Mouse (Mus musculus) midbrain, embryonic 12.5 days (tissue): ENCODE measurements around the gene Gsta2. TPM values are rescaled to one million over a fixed set of nuclear protein-coding genes. Genes with fewer than 3 reads are reported as not detected.
"Not testable (repeated sequence)": the region's sequence is repeated elsewhere in the genome, so short reads cannot be mapped to it uniquely, and the experiment has no call there.

Experiments used
- ATAC-seq: fragments of 200-750 bp; cut with Nextera tagmentation; 2 replicates; pipeline ENCODE4 v1.8.0; 2017; ENCODE audit warnings: low read depth, moderate TSS enrichment, moderate library complexity; ENCODE audit not compliant: low FRiP score
- H3K27ac ChIP-seq: fragments of 300-500 bp; sonication (generic); replicated peaks from 2 replicates; pipeline ENCODE4 v1.5.1; 2016; ENCODE audit warnings: mild to moderate bottlenecking
- H3K27me3 ChIP-seq: fragments of 300-500 bp; sonication (generic); 2 replicates; pipeline ENCODE4 v1.6.1; 2016; ENCODE audit warnings: mild to moderate bottlenecking
- H3K36me3 ChIP-seq: fragments of 300-500 bp; sonication (generic); 2 replicates; pipeline ENCODE4 v1.6.1; 2016
- H3K4me1 ChIP-seq: fragments of 300-500 bp; sonication (generic); 2 replicates; pipeline ENCODE4 v1.6.1; 2016
- H3K4me2 ChIP-seq: fragments of 300-500 bp; sonication (generic); replicated peaks from 2 replicates; pipeline ENCODE4 v1.6.1; 2016; ENCODE audit warnings: mild to moderate bottlenecking, moderate library complexity
- H3K4me3 ChIP-seq: fragments of 300-500 bp; sonication (generic); 2 replicates; pipeline ENCODE4 v1.5.1; 2016; ENCODE audit warnings: mild to moderate bottlenecking
- H3K9ac ChIP-seq: fragments of 300-500 bp; sonication (generic); replicated peaks from 2 replicates; pipeline ENCODE4 v1.6.1; 2016; ENCODE audit warnings: mild to moderate bottlenecking, moderate library complexity
- H3K9me3 ChIP-seq: fragments of 300-500 bp; sonication (generic); 2 replicates; pipeline ENCODE4 v1.6.1; 2016; ENCODE audit warnings: mild to moderate bottlenecking
- WGBS: fragments of 180-500 bp; shearing (Covaris S2); methylation state at CpG from one replicate; pipeline ENCODE4 v1.1.7; 2016; 5-methylcytosine and 5-hydroxymethylcytosine counted together
- polyA plus RNA-seq: library from polyadenylated mRNA; unstranded; fragments of >200 nt; fragmentation: Nextera tagmentation; extraction: Ambion mirVana; gene quantifications from 2 replicates; pipeline ENCODE4 v1.2.1, GENCODE M21; 2016

Gsta2 gene
- polyA plus RNA-seq, 1 experiment from 2014 or later: not detected

- not testable (repeated sequence) for ATAC-seq, H3K4me3 ChIP-seq, H3K4me2 ChIP-seq, H3K27me3 ChIP-seq, H3K4me1 ChIP-seq, H3K9me3 ChIP-seq, H3K9ac ChIP-seq, H3K27ac ChIP-seq, H3K36me3 ChIP-seq
- 89% methylated on average over 9 of the region's 9 CpGs for WGBS
Observed at GRCm38 (mm10) chr9:78343055-78343454, 12.5 kb downstream of the Gsta2 start.

- 85% methylated on average over 4 of the region's 4 CpGs for WGBS
- not testable (repeated sequence) for H3K4me1 ChIP-seq, H3K4me2 ChIP-seq, H3K36me3 ChIP-seq, H3K9ac ChIP-seq, H3K27me3 ChIP-seq, ATAC-seq, H3K27ac ChIP-seq, H3K4me3 ChIP-seq, H3K9me3 ChIP-seq
Observed at GRCm38 (mm10) chr9:78342494-78342893, 13.1 kb downstream of the Gsta2 start.

GRCm38 (mm10) chr9:78340324-78340723 is 15.3 kb downstream of the Gsta2 start:
- not testable (repeated sequence) for H3K9me3 ChIP-seq, H3K4me1 ChIP-seq, H3K36me3 ChIP-seq, H3K9ac ChIP-seq, H3K27ac ChIP-seq, H3K4me3 ChIP-seq, H3K4me2 ChIP-seq, H3K27me3 ChIP-seq
- 21% methylated on average over 8 of the region's 8 CpGs for WGBS
- peak; percentile 54; the same call in 1 of the 2 replicates for ATAC-seq

- H3K4me3 ChIP-seq, H3K4me2 ChIP-seq, H3K9ac ChIP-seq, H3K9me3 ChIP-seq, H3K27me3 ChIP-seq, H3K27ac ChIP-seq, H3K4me1 ChIP-seq, ATAC-seq, H3K36me3 ChIP-seq: not testable (repeated sequence)
Observed at GRCm38 (mm10) chr9:78337050-78337449, 18.5 kb downstream of the Gsta2 start.

GRCm38 (mm10) chr9:78327289-78327688 is 28.3 kb downstream of the Gsta2 start, which contains the start of gene Omt2b:
TSS of gene Omt2b (plus strand) at chr9:78327589.
- H3K4me2 ChIP-seq: not testable (repeated sequence)

GRCm38 (mm10) chr9:78319499-78319898 is 36.1 kb downstream of the Gsta2 start:
- no peaks in the 10 kb centered on the region for H3K27me3 ChIP-seq
- no peak for ATAC-seq
- H3K9ac ChIP-seq: no peak overlapping the region
- no peak overlapping the region for H3K4me3 ChIP-seq
- no peaks in the 10 kb centered on the region for H3K4me1 ChIP-seq
- no peaks in the 10 kb centered on the region for H3K9me3 ChIP-seq
- H3K36me3 ChIP-seq: no peaks in the 10 kb centered on the region
- WGBS: 55% methylated on average over 1 of the region's 1 CpGs
- H3K4me2 ChIP-seq: no peak overlapping the region
- no peak overlapping the region for H3K27ac ChIP-seq

More at GRCm38 (mm10) chr9:78327289-78327688, 28.3 kb downstream of the Gsta2 start, which contains the start of gene Omt2b:
- ATAC-seq, H3K9me3 ChIP-seq, H3K4me3 ChIP-seq, H3K27ac ChIP-seq, H3K36me3 ChIP-seq, H3K4me1 ChIP-seq, H3K9ac ChIP-seq, H3K27me3 ChIP-seq: not testable (repeated sequence)
- WGBS: 88% methylated on average over 1 of the region's 1 CpGs

GRCm38 (mm10) chr9:78314696-78315095 is 40.9 kb downstream of the Gsta2 start, which contains the start of gene Omt2a:
TSS of gene Omt2a (minus strand) at chr9:78314796.
- Histone ChIP-seq H3K36me3 (no peaks in the 10 kb centered on the region), H3K4me2 (no peak within 1 kb of the TSS)
- WGBS: 77% methylated on average over 2 of the region's 2 CpGs

GRCm38 (mm10) chr9:78308122-78308521 is 47.5 kb downstream of the Gsta2 start:
- not testable (repeated sequence) for H3K9ac ChIP-seq, H3K4me3 ChIP-seq, ATAC-seq, H3K36me3 ChIP-seq, H3K4me1 ChIP-seq, H3K9me3 ChIP-seq, H3K27me3 ChIP-seq, H3K4me2 ChIP-seq, H3K27ac ChIP-seq
- 75% methylated on average over 3 of the region's 3 CpGs for WGBS

More at GRCm38 (mm10) chr9:78314696-78315095, 40.9 kb downstream of the Gsta2 start, which contains the start of gene Omt2a:
- H3K27me3 ChIP-seq: no peaks in the 10 kb centered on the region
- no peak within 1 kb of the TSS for H3K27ac ChIP-seq
- no peak for ATAC-seq
- H3K9ac ChIP-seq: no peak within 1 kb of the TSS
- no peaks in the 10 kb centered on the region for H3K9me3 ChIP-seq
- no peaks in the 10 kb centered on the region for H3K4me1 ChIP-seq
- no peak within 1 kb of the TSS for H3K4me3 ChIP-seq

- not testable (repeated sequence) for H3K36me3 ChIP-seq
Observed at GRCm38 (mm10) chr9:78299143-78299542, 56.4 kb downstream of the Gsta2 start.

GRCm38 (mm10) chr9:78298232-78298631 is 57.4 kb downstream of the Gsta2 start:
- no peaks in the 10 kb centered on the region for H3K4me1 ChIP-seq
- ATAC-seq: no peak

More at GRCm38 (mm10) chr9:78299143-78299542, 56.4 kb downstream of the Gsta2 start:
- not testable (repeated sequence) for H3K4me2 ChIP-seq, ATAC-seq, H3K27me3 ChIP-seq, H3K9ac ChIP-seq, H3K27ac ChIP-seq, H3K9me3 ChIP-seq, H3K4me1 ChIP-seq, H3K4me3 ChIP-seq
- WGBS: 80% methylated on average over 1 of the region's 1 CpGs

GRCm38 (mm10) chr9:78296089-78296488 is 59.5 kb downstream of the Gsta2 start:
- H3K36me3 ChIP-seq, H3K4me2 ChIP-seq, H3K4me1 ChIP-seq, H3K4me3 ChIP-seq, ATAC-seq, H3K9ac ChIP-seq, H3K27me3 ChIP-seq, H3K27ac ChIP-seq, H3K9me3 ChIP-seq: not testable (repeated sequence)
- 13% methylated on average over 6 of the region's 6 CpGs for WGBS

More at GRCm38 (mm10) chr9:78298232-78298631, 57.4 kb downstream of the Gsta2 start:
- 80% methylated on average over 1 of the region's 1 CpGs for WGBS
- H3K9me3 ChIP-seq: no peaks in the 10 kb centered on the region
- H3K27me3 ChIP-seq: no peaks in the 10 kb centered on the region
- H3K27ac ChIP-seq: no peak overlapping the region
- H3K36me3 ChIP-seq: no peaks in the 10 kb centered on the region
- no peak overlapping the region for H3K4me3 ChIP-seq
- no peak overlapping the region for H3K9ac ChIP-seq
- H3K4me2 ChIP-seq: no peak overlapping the region

- not testable (repeated sequence) for H3K27me3 ChIP-seq, H3K27ac ChIP-seq, H3K4me2 ChIP-seq, H3K36me3 ChIP-seq, ATAC-seq, H3K9me3 ChIP-seq, H3K4me1 ChIP-seq, H3K9ac ChIP-seq, H3K4me3 ChIP-seq
- WGBS: 79% methylated on average over 7 of the region's 7 CpGs
Observed at GRCm38 (mm10) chr9:78294781-78295180, 60.8 kb downstream of the Gsta2 start.

- not testable (repeated sequence) for H3K9ac ChIP-seq, H3K4me3 ChIP-seq, H3K27me3 ChIP-seq, H3K9me3 ChIP-seq, ATAC-seq, H3K27ac ChIP-seq, H3K4me2 ChIP-seq, H3K36me3 ChIP-seq, H3K4me1 ChIP-seq
- 62% methylated on average over 1 of the region's 1 CpGs for WGBS
Observed at GRCm38 (mm10) chr9:78293683-78294082, 61.9 kb downstream of the Gsta2 start.
